Mouse (Mus musculus) layer of hippocampus, adult 11-12 months (tissue): ENCODE measurements around the gene Rpp14.

Experiments used
- DNase-seq: peaks from one replicate; pipeline ENCODE4 v3.0.0; 2022; ENCODE audit warnings: low spot score

Rpp14 gene

DNA sequence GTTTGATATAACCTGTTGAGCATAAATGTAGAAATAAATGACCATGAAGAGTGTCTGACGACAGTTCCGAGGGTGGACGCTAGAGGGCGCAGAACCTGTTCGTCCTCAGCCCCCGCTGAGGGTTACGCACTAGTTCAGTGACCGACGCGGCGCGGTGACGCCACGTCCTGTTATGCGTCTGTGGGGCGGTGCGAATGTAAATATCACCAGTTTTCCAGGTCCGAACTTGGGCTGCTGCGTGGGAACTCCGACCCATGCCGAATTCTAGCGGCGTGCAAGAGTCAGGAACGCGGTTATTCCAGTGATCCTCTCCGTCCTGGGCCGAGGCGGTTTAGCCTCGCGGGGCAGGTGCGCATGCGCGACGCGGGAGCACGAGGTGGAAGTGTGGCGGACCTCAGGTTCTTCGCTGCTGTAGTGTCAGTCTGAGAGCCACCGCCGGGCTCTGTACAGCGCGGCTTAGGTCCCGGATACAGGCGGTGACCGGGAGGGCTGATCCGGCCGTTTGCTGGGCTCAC is at the start of gene Rpp14:
Gene Rpp14, plus strand, starts transcription at position 203 of the 515 bp plus-strand sequence.
- peak; percentile 96 for DNase-seq

- DNase-seq: no peak
Observed at GRCm38 (mm10) chr14:8030535-8030934, 49.6 kb upstream of the Rpp14 start.

GRCm38 (mm10) chr14:8032087-8032944 is 47.9 kb upstream of the Rpp14 start:
- DNase-seq: peak; percentile 50

GRCm38 (mm10) chr14:8034561-8034960 is 45.6 kb upstream of the Rpp14 start:
- no peak for DNase-seq

- DNase-seq: no peak
Observed at GRCm38 (mm10) chr14:8035951-8036350, 44.2 kb upstream of the Rpp14 start.

DNA sequence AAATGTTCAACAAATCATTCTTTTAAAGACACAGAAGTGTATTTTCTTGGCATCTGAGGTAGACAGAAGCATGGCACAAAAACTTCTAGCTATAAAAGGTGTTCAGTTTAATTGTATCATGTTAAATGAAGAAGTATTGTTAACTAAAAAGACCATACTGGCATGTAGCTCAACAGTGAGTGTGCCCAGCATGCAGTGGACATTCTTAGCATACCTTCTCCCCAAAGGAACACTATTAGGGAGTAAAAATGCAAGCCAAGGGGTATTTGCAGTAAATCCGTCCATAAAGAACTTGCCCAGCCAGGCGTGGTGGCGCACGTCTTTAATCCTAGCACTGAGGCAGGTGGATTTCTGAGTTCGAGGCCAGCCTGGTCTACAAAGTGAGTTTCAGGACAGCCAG is 43.8 kb upstream of the Rpp14 start:
- no peak for DNase-seq

DNA sequence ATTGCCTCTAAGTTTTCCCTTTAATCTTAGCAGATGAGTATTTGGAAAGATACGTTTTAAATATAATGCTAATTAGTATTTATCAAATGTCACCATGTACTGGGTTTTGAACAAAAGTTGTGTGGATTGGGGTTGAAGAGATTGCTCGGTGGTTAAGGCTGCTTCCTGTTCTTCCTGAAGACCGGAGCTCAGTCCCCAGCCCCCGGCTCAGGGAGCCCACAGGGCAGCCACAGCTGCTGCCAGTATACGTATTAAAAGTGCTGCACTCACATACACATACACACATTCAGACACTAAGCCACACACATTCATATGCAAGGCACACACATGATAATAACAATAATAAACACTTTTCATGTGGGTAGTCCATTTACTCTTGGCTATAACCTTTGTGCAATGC is 42.0 kb upstream of the Rpp14 start:
- no peak for DNase-seq

- peak; percentile 75 for DNase-seq
Observed at GRCm38 (mm10) chr14:8038791-8039448, 41.2 kb upstream of the Rpp14 start.

DNA sequence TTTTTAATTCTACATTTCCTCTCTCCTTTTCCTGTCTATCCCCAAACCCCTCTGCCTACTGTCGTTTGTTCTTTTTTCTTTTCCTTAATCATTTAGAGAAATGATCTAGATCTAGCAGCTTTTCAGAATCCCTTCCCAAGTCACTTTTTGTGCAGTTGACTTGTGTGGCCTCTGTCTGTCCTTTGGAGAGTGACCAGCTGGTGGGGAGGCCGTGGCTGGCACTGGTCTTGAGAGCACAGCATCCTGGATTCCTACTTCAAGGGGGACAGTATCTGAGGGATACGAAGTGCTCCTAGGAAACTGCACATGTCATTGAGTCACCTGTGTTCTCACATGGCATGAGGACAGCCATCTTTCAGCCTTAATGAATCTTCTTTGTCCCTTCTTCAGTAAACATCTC is 40.0 kb upstream of the Rpp14 start:
- DNase-seq: no peak

- DNase-seq: no peak
Observed at GRCm38 (mm10) chr14:8040911-8041678, 39.1 kb upstream of the Rpp14 start.

- no peak for DNase-seq
Observed at GRCm38 (mm10) chr14:8042120-8042519, 38.0 kb upstream of the Rpp14 start.

GRCm38 (mm10) chr14:8042577-8042976 is 37.6 kb upstream of the Rpp14 start:
- no peak for DNase-seq

GRCm38 (mm10) chr14:8044330-8044729 is 35.8 kb upstream of the Rpp14 start:
- DNase-seq: no peak

DNA sequence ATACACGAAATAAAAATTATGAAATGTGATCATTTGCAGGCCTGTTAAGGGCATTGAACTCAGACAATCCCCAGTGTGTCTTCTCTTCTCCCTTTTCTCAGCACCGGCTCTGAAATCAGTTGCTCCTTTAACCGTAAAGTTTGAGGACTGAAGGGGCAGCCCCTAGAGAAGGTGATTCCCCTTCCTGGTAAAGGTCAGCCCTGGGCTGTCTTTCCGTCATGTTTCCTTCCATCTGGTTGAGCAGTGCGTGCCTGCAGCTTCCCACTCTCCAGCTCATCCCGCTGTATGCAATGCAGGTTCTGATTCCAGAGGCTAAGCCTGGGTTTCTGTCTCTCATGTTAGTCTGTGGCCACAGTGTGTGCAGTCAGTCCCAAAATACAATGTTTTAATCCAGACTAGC is 35.4 kb upstream of the Rpp14 start:
- DNase-seq: no peak

DNA sequence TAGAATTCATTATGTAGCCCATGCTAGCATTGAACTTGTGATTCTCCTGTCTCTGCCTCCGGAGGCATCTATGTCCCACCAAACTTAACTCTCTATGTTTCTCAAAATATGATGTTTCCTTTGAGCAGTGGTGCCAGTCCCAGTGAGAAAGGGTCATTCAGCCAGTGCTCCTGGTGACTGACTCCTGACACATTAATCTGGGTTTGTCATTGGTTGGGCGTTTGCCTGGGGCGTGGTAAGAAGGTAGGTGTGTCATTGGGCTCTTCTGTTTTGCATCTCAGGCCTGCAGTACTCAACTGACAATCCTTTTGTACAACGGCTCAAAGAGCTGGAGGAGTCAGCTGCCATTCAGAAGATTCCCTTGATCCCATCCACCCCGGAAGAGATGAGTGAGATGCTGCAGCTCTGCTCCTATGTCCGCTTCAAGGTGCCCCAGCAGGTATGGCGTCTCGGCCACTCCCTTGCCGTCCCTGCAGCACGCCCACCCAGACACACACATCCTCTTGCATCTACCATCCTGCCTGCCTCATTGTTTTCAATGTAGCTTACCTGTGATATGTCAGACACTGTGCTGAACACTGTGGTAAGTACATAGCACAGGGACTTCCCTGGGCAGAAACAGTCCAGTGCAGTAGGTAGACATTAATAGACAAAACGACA is 34.9 kb upstream of the Rpp14 start:
- no peak for DNase-seq

DNA sequence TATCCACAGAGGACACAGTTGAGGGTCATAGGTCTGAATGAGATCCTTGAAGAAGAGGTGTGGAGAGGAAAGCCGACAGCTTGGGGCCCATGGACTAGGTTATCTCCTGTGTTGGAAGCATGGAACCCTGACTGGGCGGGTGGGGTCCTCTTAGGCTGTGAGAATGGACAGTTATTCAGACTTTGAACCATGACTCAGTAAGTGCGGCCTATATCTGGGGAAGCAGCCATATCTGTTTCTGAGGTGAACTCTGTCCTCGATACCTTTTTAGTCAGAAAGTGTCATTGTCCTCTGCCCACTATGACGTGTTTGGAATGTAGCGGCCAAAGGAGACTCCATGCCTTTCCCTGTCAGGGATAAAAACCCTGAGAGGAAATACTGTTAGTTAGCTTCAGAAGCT is 33.3 kb upstream of the Rpp14 start:
- no peak for DNase-seq

DNA sequence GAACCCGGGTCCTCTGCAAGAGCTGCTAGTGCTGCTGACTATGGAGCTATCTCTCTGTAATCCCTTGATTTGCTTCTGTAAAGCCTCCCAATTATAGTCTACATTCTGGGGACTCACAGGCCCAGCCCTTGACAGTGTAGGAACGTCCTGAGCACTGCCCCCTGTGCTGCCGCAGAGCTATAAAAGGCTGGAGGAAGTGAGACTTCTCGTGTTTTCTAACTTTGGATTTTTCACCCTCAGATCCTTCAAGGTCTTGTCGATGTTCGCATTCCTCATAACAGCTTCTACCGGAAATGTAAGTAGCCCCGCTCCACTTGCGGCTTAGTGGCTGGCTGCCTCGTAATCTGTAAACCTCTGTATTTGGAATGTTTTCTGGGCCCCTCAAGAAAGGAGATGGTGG is 30.8 kb upstream of the Rpp14 start:
- no peak for DNase-seq

- DNase-seq: no peak
Observed at GRCm38 (mm10) chr14:8051869-8052268, 28.3 kb upstream of the Rpp14 start.

DNA sequence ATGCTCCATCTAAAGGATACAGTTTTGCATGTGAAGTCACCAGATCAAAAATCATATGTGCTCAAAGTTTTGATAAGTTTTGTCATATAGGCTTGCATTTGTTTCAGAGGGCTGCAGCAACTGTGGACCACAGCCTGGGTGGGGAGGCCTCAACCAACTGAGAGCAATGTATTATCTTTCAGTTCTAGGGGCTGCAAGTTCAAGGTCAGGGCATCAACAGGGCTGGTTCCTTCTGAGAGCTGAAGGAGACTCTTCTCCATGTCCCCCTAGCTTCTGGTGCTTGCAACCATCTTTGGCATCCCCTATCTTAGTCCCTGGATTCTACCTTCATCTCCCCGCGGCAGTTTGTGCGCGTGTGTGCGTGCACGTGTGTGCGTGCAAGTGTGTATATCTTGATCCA is 27.5 kb upstream of the Rpp14 start:
- DNase-seq: no peak

GRCm38 (mm10) chr14:8054310-8055102 is 25.7 kb upstream of the Rpp14 start:
- no peak for DNase-seq

GRCm38 (mm10) chr14:8056076-8056475 is 24.1 kb upstream of the Rpp14 start:
- no peak for DNase-seq
